Mouse (Mus musculus): ENCODE data around the gene Mterf1a. TPM values are rescaled to one million over a fixed set of nuclear protein-coding genes. Genes with fewer than 3 reads are reported as not detected.

The Mterf1a gene
- total and polyA plus RNA-seq, 3 experiments = 11.6 to 18.1 (median 11.7) TPM

GRCm38 (mm10) chr5:3927801-3928689 is 34.3 kb upstream of the Mterf1a start, which contains the start of gene Akap9:
Akap9 (plus strand) TSS chr5:3928054.
- in situ Hi-C loops (cut with MboI; ENCODE audit: low pct_ligation_motif_present, low pct_unique_long_range_greater_than_20kb, low sequenced_read_pairs) = no loop called here
- H3K27me3 ChIP-seq (replicated peaks) = no peaks in the 10 kb centered on the region
- dilution Hi-C loops (cut with MboI; ENCODE audit: extremely low pct_ligation_motif_present, extremely low pct_unique_long_range_greater_than_20kb, low sequenced_read_pairs) = no loop called here
- H3K79me2 ChIP-seq (replicated peaks; ENCODE audit: control insufficient read depth, extremely low read depth, insufficient read depth, poor library complexity, severe bottlenecking) = peaks cover 4% of the 10 kb centered on the region
- peaks cover 0 to 3% of the 10 kb centered on the region in 2 experiments for H3K36me3 ChIP-seq (replicated peaks in 1 of 2; ENCODE audit: control insufficient read depth in 1 of 2, insufficient read depth in 1 of 2, low read length in 1 of 2)
- peaks cover 6 to 15% of the 10 kb centered on the region in 2 experiments; a peak in 3 of 4 replicates for H3K4me1 ChIP-seq (ENCODE audit: control insufficient read depth in 1 of 2, insufficient read depth in 2 of 2)
- peak; percentile 17 for DNase-seq (ENCODE audit: extremely low read depth)
- peak within 1 kb of the TSS; percentile 69 to 83 (median 77) for H3K4me3 ChIP-seq (replicated peaks in 1 of 3; ENCODE audit: low read depth in 2 of 3, low read length in 2 of 3, poor library complexity in 1 of 3)
- H3K4me2 ChIP-seq (ENCODE audit: insufficient read depth, low read depth, poor library complexity, severe bottlenecking) = peak within 1 kb of the TSS; percentile 97
- no peak within 1 kb of the TSS for H3K27ac ChIP-seq (ENCODE audit: insufficient read depth, low read depth)
- no peaks in the 10 kb centered on the region for H3K9me3 ChIP-seq (replicated peaks; ENCODE audit: low read length)
- TF ChIP-seq TCF12 (IDR thresholded peaks at IDR 0.05; ENCODE audit: low read depth, low read length) (peak; percentile 18; the same call in 1 of the 2 replicates), ZKSCAN1 (IDR thresholded peaks at IDR 0.05; ENCODE audit: borderline replicate concordance, low read depth, low read length) (no peak), KAT2A (IDR thresholded peaks at IDR 0.05; ENCODE audit: insufficient replicate concordance, low read length) (no peak), JUN (IDR thresholded peaks at IDR 0.05; ENCODE audit: insufficient read depth, low read depth, low read length) (no peak), ZMIZ1 (IDR thresholded peaks at IDR 0.05; ENCODE audit: low read depth, low read length) (no peak), HCFC1 (IDR thresholded peaks at IDR 0.05; ENCODE audit: low read depth, low read length) (peak; percentile 12; the same call in 1 of the 2 replicates), E2F4 (IDR thresholded peaks at IDR 0.05; ENCODE audit: insufficient replicate concordance, low read depth, low read length) (no peak), IRF4 (IDR thresholded peaks at IDR 0.05; ENCODE audit: low read depth, low read length) (no peak), BHLHE40 (IDR thresholded peaks at IDR 0.05; ENCODE audit: low read depth, low read length) (peak; percentile 78), ETS1 (conservative IDR thresholded peaks at IDR 0.05; ENCODE audit: low read depth, low read length) (no peak), RAD21 (IDR thresholded peaks at IDR 0.05; ENCODE audit: low read depth, low read length) (no peak), CHD1 (IDR thresholded peaks at IDR 0.05; ENCODE audit: low read depth, low read length) (no peak), MYC (IDR thresholded peaks at IDR 0.05; ENCODE audit: low read depth, low read length) (no peak), SIN3A (IDR thresholded peaks at IDR 0.05; ENCODE audit: low read length) (no peak), JUND (conservative IDR thresholded peaks at IDR 0.05; ENCODE audit: low read depth, low read length) (no peak), MAX (IDR thresholded peaks at IDR 0.05; ENCODE audit: low read length) (no peak), USF1 (IDR thresholded peaks at IDR 0.05; ENCODE audit: low read depth, low read length) (no peak), MXI1 (IDR thresholded peaks at IDR 0.05; ENCODE audit: low read depth, low read length) (peak; percentile 55; the same call in 1 of the 2 replicates), NELFE (IDR thresholded peaks at IDR 0.05; ENCODE audit: low read depth, low read length) (peak; percentile 34; the same call in 1 of the 2 replicates), USF2 (conservative IDR thresholded peaks at IDR 0.05; ENCODE audit: low read depth, low read length) (no peak), POLR2A (IDR thresholded peaks at IDR 0.05; ENCODE audit: low read depth, low read length) (peak; percentile 66), CTCF (conservative IDR thresholded peaks at IDR 0.05 in 1 of 2, IDR thresholded peaks at IDR 0.05 in 1 of 2; ENCODE audit: low read depth in 2 of 2, low read length in 2 of 2) (no peak), UBTF (IDR thresholded peaks at IDR 0.05; ENCODE audit: low read depth, low read length) (peak; percentile 36), ZC3H11A (IDR thresholded peaks at IDR 0.05; ENCODE audit: low read depth, low read length) (no peak), ZNF384 (IDR thresholded peaks at IDR 0.05; ENCODE audit: low read depth, low read length) (no peak), CHD2 (IDR thresholded peaks at IDR 0.05; ENCODE audit: low read length) (no peak), GABPA (IDR thresholded peaks at IDR 0.05; ENCODE audit: insufficient replicate concordance, low read depth, low read length) (no peak), EP300 (IDR thresholded peaks at IDR 0.05; ENCODE audit: low read length) (no peak), NRF1 (IDR thresholded peaks at IDR 0.05; ENCODE audit: low read depth, low read length) (peak; percentile 71), MAZ (IDR thresholded peaks at IDR 0.05; ENCODE audit: low read depth, low read length) (no peak)
- H3K9ac ChIP-seq (ENCODE audit: insufficient read depth, low read depth) = peak within 1 kb of the TSS; percentile 73

Data from CH12.LX (cell line).